In the genomic region with DNA sequence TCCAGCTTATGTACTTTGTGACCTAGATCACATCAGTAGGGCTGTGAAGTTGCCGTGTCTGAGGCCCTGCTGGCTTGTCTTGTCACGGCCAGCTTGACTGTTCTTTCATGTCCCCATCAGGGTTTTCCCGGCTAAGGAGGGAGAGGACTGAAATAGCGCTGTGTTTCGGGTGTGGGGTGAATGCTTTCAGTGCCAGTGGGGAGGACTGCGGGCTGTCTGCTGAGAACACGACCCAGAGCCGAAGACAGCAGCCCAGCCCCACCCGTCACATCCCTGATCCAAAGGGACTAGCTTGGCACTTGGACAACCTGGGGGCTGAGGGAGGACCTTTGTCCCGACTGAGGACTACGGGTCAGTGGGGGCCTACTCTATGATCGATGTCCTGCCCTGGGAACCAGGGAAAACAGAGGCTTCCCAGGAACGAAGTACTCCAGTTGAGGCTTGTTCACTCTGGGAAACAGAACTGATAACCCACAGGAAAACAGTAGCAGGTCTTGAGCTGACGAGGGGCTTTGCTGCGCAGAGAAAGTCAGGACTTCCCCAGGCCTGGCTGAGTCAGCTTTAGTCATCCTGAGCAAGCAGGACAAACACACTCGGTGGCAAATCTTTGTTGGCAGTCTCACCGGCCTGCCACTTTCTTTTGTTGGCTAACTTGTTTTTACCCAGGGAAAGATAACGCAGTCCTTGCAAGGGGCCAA, we compare ENCODE assay signal across 8 mouse cellular contexts. TPM values are rescaled to one million over a fixed set of nuclear protein-coding genes. Genes with fewer than 3 reads are reported as not detected.
DNase-seq lines count a peak whose midpoint lies in the region; ATAC-seq lines count a peak whose summit lies in the region.

No protein-coding gene starts in this region.

- H3K27me3 ChIP-seq in lung, embryonic 16.5 days (ENCODE audit: control insufficient read depth, insufficient read depth, low read depth, low read length), result no peaks in the 10 kb centered on the region

- H3K4me1 ChIP-seq in lung, embryonic 16.5 days (replicated peaks; ENCODE audit: control insufficient read depth, insufficient read depth, low read length), result peaks cover 11% of the 10 kb centered on the region

- peak; percentile 66 for DNase-seq in gastrocnemius, adult 18-20 months (ENCODE audit: low spot score)
- DNase-seq in gastrocnemius, postnatal 10 days, result no peak
- peak; percentile 50 for DNase-seq in MN1 (ENCODE audit: low spot score)
- peak; percentile 58 to 68 for DNase-seq in heart, adult 9 months (ENCODE audit: low spot score in 2 of 2)
- DNase-seq in c-Kit-positive CD71-positive TER-119-positive erythroid progenitor cells, embryonic 14.5 days (ENCODE audit: low spot score), result no peak
- no peak for DNase-seq in frontal cortex, postnatal 25 days (ENCODE audit: low spot score in 2 of 2)
- DNase-seq in layer of hippocampus, adult 9-11 months, result no peak

- ATAC-seq in lung, embryonic 16.5 days (ENCODE audit: low read depth), result no peak

- H3K4me3 ChIP-seq in lung, embryonic 16.5 days (ENCODE audit: low read length), result no peak overlapping the region

- H3K9me3 ChIP-seq in lung, embryonic 16.5 days (ENCODE audit: control insufficient read depth, low read length), result no peaks in the 10 kb centered on the region

- no peak overlapping the region for H3K4me2 ChIP-seq in lung, embryonic 16.5 days (ENCODE audit: low read depth, low read length)

- no peaks in the 10 kb centered on the region for H3K36me3 ChIP-seq in lung, embryonic 16.5 days (ENCODE audit: control insufficient read depth, insufficient read depth, low read length)

- peak overlapping the region; percentile 21; the same call in 1 of the 2 replicates for H3K27ac ChIP-seq in lung, embryonic 16.5 days (ENCODE audit: low read length)

- no peak overlapping the region for H3K9ac ChIP-seq in lung, embryonic 16.5 days (ENCODE audit: low read length)

- WGBS in lung, embryonic 16.5 days, result 36% methylated on average over 18 of the region's 18 CpGs

RNA-seq across cellular contexts. Expression of gene Pitpna, which starts 23.9 kb away (rescaled TPM):
- 100 to 1,000 TPM; 168 to 172 TPM for total RNA-seq in gastrocnemius, adult 18-20 months (2021)
- total RNA-seq in gastrocnemius, postnatal 10 days (2021), result 100 to 1,000 TPM; 148 to 160 TPM
- 63.7 and 63.8 TPM in 2 replicates for polyA plus RNA-seq in lung, embryonic 16.5 days (2015; fragmentation: Nextera tagmentation; extraction: Ambion mirVana)

RNA-seq across cellular contexts. Expression of gene Slc43a2, which starts 32.5 kb away (rescaled TPM):
- 10 to 100 TPM; 24.0 to 32.2 TPM for total RNA-seq in gastrocnemius, adult 18-20 months (2021)
- 10 to 100 TPM; 24.2 to 27.3 TPM for total RNA-seq in gastrocnemius, postnatal 10 days (2021)
- polyA plus RNA-seq in lung, embryonic 16.5 days (2015; fragmentation: Nextera tagmentation; extraction: Ambion mirVana), result 7.2 and 7.4 TPM in 2 replicates

RNA-seq across cellular contexts. Expression of gene Scarf1, which starts 50.7 kb away (rescaled TPM):
- total RNA-seq in gastrocnemius, adult 18-20 months (2021), result 1 to 10 TPM; 2.4 to 3.3 TPM
- 10 to 100 TPM in 1 of 2 experiments, 1 to 10 TPM in 1; 7.9 to 10.0 TPM for total RNA-seq in gastrocnemius, postnatal 10 days (2021)
- polyA plus RNA-seq in lung, embryonic 16.5 days (2015; fragmentation: Nextera tagmentation; extraction: Ambion mirVana), result 16.4 and 17.7 TPM in 2 replicates

RNA-seq across cellular contexts. Expression of gene Rilp, which starts 54.1 kb away (rescaled TPM):
- 10 to 100 TPM; 31.5 to 32.4 TPM for total RNA-seq in gastrocnemius, adult 18-20 months (2021)
- total RNA-seq in gastrocnemius, postnatal 10 days (2021), result 10 to 100 TPM; 25.5 to 32.6 TPM
- 0.83 and 0.89 TPM in 2 replicates for polyA plus RNA-seq in lung, embryonic 16.5 days (2015; fragmentation: Nextera tagmentation; extraction: Ambion mirVana)

Comparison
In these comparisons a context has a peak if more than half of its experiments do, and no peak if none do; other contexts are left out.
1. DNase-seq: peak in gastrocnemius, adult 18-20 months (single experiment), MN1 (single experiment) and heart, adult 9 months (2 of 2); none in gastrocnemius, postnatal 10 days (single experiment), c-Kit-positive CD71-positive TER-119-positive erythroid progenitor cells, embryonic 14.5 days (single experiment), frontal cortex, postnatal 25 days (0 of 2) and layer of hippocampus, adult 9-11 months (single experiment).